ENCODE assay signal across 26 mouse cellular contexts in the genomic region with DNA sequence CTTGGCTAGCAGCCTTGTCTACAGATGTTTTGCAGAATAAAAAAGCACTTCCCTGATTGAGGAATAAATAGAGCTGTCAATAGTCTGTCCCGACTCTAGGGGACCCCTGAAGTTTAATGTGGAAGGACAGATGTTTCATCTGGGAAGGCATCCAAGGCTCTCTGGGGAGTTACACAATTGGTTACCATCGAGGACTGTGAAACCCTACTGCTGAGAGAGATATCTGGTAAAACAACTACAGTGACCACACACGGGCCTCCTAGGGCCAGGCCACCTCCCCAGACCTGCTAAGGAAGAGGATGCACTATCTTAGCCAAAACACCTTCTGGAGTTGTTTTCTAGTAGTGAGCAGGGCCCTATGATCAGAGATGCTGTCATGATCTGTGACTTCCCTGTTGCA.
DNase-seq lines count a peak whose midpoint lies in the region; ATAC-seq and TF ChIP-seq lines count a peak whose summit lies in the region.
"Had no signal": no experiment of that assay in that cellular context is flagged by ENCODE, and none has a peak within 500 bp of the region (broad histone marks: within the 10 kb centered on the region; RNA-seq: fewer than 3 reads in every experiment).

No protein-coding gene starts in this region.

- peak; percentile 55 for ATAC-seq in lung, postnatal 0 days
- ATAC-seq: CD4-positive, CD25-positive, alpha-beta regulatory T cell, adult 4 months; forebrain, embryonic 15.5 days; hindbrain, embryonic 16.5 days had no signal

- H3K4me1 ChIP-seq in lung, postnatal 0 days (ENCODE audit: insufficient read depth, low read depth, low read length) = no peaks in the 10 kb centered on the region
- H3K4me1 ChIP-seq in lung, adult 2 months (ENCODE audit: control insufficient read depth, insufficient read depth, low read length) = no peaks in the 10 kb centered on the region
- H3K4me1 ChIP-seq: heart, embryonic 13.5 days; megakaryocyte, embryonic 14.5 days; stomach, embryonic 15.5 days had no signal

- H3K9ac ChIP-seq in lung, postnatal 0 days (replicated peaks; ENCODE audit: low read depth) = no peak overlapping the region
- H3K9ac ChIP-seq: forebrain, embryonic 15.5 days; heart, embryonic 13.5 days; kidney, embryonic 15.5 days; liver, embryonic 14.5 days; midbrain, embryonic 12.5 days; stomach, embryonic 15.5 days had no signal

- no peak overlapping the region for H3K4me3 ChIP-seq in lung, postnatal 0 days (ENCODE audit: low read depth, low read length)
- H3K4me3 ChIP-seq in lung, adult 2 months (replicated peaks; ENCODE audit: extremely low read depth, low read depth, low read length) = no peak overlapping the region
- H3K4me3 ChIP-seq: forebrain, embryonic 10.5 days; forebrain, embryonic 15.5 days; gastrocnemius, adult 2 months; heart, embryonic 13.5 days; kidney, embryonic 15.5 days; megakaryocyte, embryonic 14.5 days; midbrain, embryonic 12.5 days; stomach, embryonic 15.5 days had no signal

- 36% methylated on average over 3 of the region's 3 CpGs for WGBS in lung, postnatal 0 days
- 36% methylated on average over 3 of the region's 3 CpGs for WGBS in lung, adult 2 months

- H3K27ac ChIP-seq in lung, postnatal 0 days (ENCODE audit: low read length) = no peak overlapping the region
- H3K27ac ChIP-seq: forebrain, embryonic 10.5 days; forebrain, embryonic 15.5 days; gastrocnemius, adult 2 months; heart, embryonic 13.5 days; kidney, embryonic 15.5 days; liver, embryonic 14.5 days; midbrain, embryonic 12.5 days; stomach, embryonic 15.5 days had no signal

- H3K4me2 ChIP-seq in lung, postnatal 0 days (replicated peaks; ENCODE audit: low read depth, low read length) = no peak overlapping the region
- H3K4me2 ChIP-seq: forebrain, embryonic 15.5 days; heart, embryonic 13.5 days; kidney, embryonic 15.5 days; midbrain, embryonic 12.5 days; stomach, embryonic 15.5 days had no signal

- no peaks in the 10 kb centered on the region for H3K9me3 ChIP-seq in lung, postnatal 0 days (ENCODE audit: low read length)
- H3K9me3 ChIP-seq: forebrain, embryonic 10.5 days; forebrain, embryonic 15.5 days; heart, embryonic 13.5 days; kidney, embryonic 15.5 days; midbrain, embryonic 12.5 days; stomach, embryonic 15.5 days had no signal

- no peaks in the 10 kb centered on the region for H3K27me3 ChIP-seq in lung, postnatal 0 days (replicated peaks; ENCODE audit: insufficient read depth, low read length)
- H3K27me3 ChIP-seq: forebrain, embryonic 15.5 days; heart, embryonic 13.5 days; kidney, embryonic 15.5 days; megakaryocyte, embryonic 14.5 days; stomach, embryonic 15.5 days had no signal

- no peak for TF ChIP-seq CTCF in lung, postnatal 0 days (IDR thresholded peaks at IDR 0.05)
- no peak for TF ChIP-seq CTCF in lung, adult 2 months (IDR thresholded peaks at IDR 0.05; ENCODE audit: insufficient read depth, low read length)

- no peaks in the 10 kb centered on the region for H3K36me3 ChIP-seq in lung, postnatal 0 days (ENCODE audit: insufficient read depth, low read length)
- H3K36me3 ChIP-seq: forebrain, embryonic 10.5 days; forebrain, embryonic 15.5 days; heart, embryonic 13.5 days; kidney, embryonic 15.5 days; midbrain, embryonic 12.5 days; stomach, embryonic 15.5 days had no signal

- no peak for TF ChIP-seq POLR2A in lung, adult 2 months (IDR thresholded peaks at IDR 0.05; ENCODE audit: borderline replicate concordance, extremely low read depth, low read depth, low read length)

- DNase-seq in gastrocnemius, postnatal 10 days = peak; percentile 8
- no peak for DNase-seq in gastrocnemius, postnatal 25 days
- peak; percentile 55 for DNase-seq in lung, postnatal 0 days (ENCODE audit: low spot score)
- DNase-seq in lung, adult 2 months = no peak
- peak; percentile 18 for DNase-seq in adrenal gland, postnatal 14 days
- peak; percentile 3 for DNase-seq in lung, postnatal 14 days
- no peak for DNase-seq in frontal cortex, postnatal 25 days (ENCODE audit: low spot score in 2 of 2)
- DNase-seq: cerebellum, adult 2 months; cerebellum, postnatal 14 days; gastrocnemius, adult 2 months; kidney, adult 18-20 months; kidney, postnatal 25 days; layer of hippocampus, postnatal 36 days; left cerebral cortex, postnatal 4 days; liver; right cerebral cortex, postnatal 25 days had no signal

- TF ChIP-seq EP300 in lung, postnatal 0 days (IDR thresholded peaks at IDR 0.05) = no peak

Comparison
In these comparisons a context has a peak if more than half of its experiments do, and no peak if none do; other contexts are left out.
1. DNase-seq: peak in gastrocnemius, postnatal 10 days (single experiment), lung, postnatal 0 days (single experiment), adrenal gland, postnatal 14 days (single experiment) and lung, postnatal 14 days (single experiment); none in gastrocnemius, postnatal 25 days (single experiment), lung, adult 2 months (single experiment) and frontal cortex, postnatal 25 days (0 of 2).